Mouse (Mus musculus) hindbrain, postnatal 0 days (tissue): ENCODE data around the gene Pik3cb. TPM values are rescaled to one million over a fixed set of nuclear protein-coding genes. Genes with fewer than 3 reads are reported as not detected.

Experiments
- ATAC-seq: fragments of 200-750 bp; cut with Nextera tagmentation; 2 replicates; pipeline ENCODE4 v1.8.0; 2017; ENCODE audit warnings: mild to moderate bottlenecking, moderate TSS enrichment, moderate library complexity
- DNase-seq: peaks from one replicate; pipeline ENCODE4 v3.0.0-alpha.2; 2015; ENCODE audit warnings: low spot score
- H3K27ac ChIP-seq: fragments of 300-500 bp; sonication (generic); 2 replicates; pipeline ENCODE4 v1.5.1; 2014; ENCODE audit warnings: mild to moderate bottlenecking
- H3K27me3 ChIP-seq: fragments of 300-500 bp; sonication (generic); 2 replicates; pipeline ENCODE4 v1.6.1; 2014; ENCODE audit warnings: low read length, mixed read lengths; ENCODE audit not compliant: insufficient read depth
- H3K36me3 ChIP-seq: fragments of 300-500 bp; sonication (generic); 2 replicates; pipeline ENCODE4 v1.6.1; 2014; ENCODE audit warnings: low read length, mixed read lengths; ENCODE audit not compliant: insufficient read depth
- H3K4me1 ChIP-seq: fragments of 300-500 bp; sonication (generic); 2 replicates; pipeline ENCODE4 v1.6.1; 2014; ENCODE audit warnings: antibody characterized with exemption, low read length, mixed read lengths; ENCODE audit not compliant: insufficient read depth
- H3K4me2 ChIP-seq: fragments of 300-500 bp; sonication (generic); 2 replicates; pipeline ENCODE4 v1.6.1; 2014; ENCODE audit warnings: low read depth, mild to moderate bottlenecking, low read length, moderate library complexity, mixed read lengths
- H3K4me3 ChIP-seq: fragments of 300-500 bp; sonication (generic); 2 replicates; pipeline ENCODE4 v1.5.1; 2014; ENCODE audit warnings: low read length
- H3K9ac ChIP-seq: fragments of 300-500 bp; sonication (generic); replicated peaks from 2 replicates; pipeline ENCODE4 v1.6.1; 2014; ENCODE audit warnings: mild to moderate bottlenecking, low read length, moderate library complexity, mixed read lengths
- H3K9me3 ChIP-seq: fragments of 300-500 bp; sonication (generic); 2 replicates; pipeline ENCODE4 v1.6.1; 2016; ENCODE audit warnings: low read length, mixed read lengths
- CTCF ChIP-seq: IDR thresholded peaks from 2 replicates; pipeline ENCODE4 v1.5.1; 2016; ENCODE audit warnings: antibody characterized with exemption, control low read depth, low read depth
- WGBS: fragments of 180-500 bp; shearing (Covaris S2); extraction: QIAGEN DNeasy Blood & Tissue Kit; methylation state at CpG from one replicate; pipeline ENCODE4 v1.1.7; 2014; 5-methylcytosine and 5-hydroxymethylcytosine counted together
- polyA plus RNA-seq: library from polyadenylated mRNA; unstranded; fragments of >200 nt; fragmentation: Nextera tagmentation; extraction: Ambion mirVana; gene quantifications from 2 replicates; pipeline ENCODE4 v1.2.1, GENCODE M21; 2015
- total RNA-seq: library from RNA; depleted of rRNA; stranded (reverse); fragments of >200 nt; gene quantifications from 2 replicates; pipeline ENCODE4 v1.2.3, GENCODE M21; 2014

Pik3cb gene
- total and polyA plus RNA-seq, 2 experiments from 2014 or later = 3.5 to 4.9 TPM

GRCm38 (mm10) chr9:99065311-99065710, 75.1 kb downstream of the Pik3cb start:
- H3K27ac ChIP-seq = no peak overlapping the region
- ATAC-seq (no peak), DNase-seq (no peak)
- no peaks in the 10 kb centered on the region for H3K9me3 ChIP-seq
- 80% methylated on average over 5 of the region's 5 CpGs for WGBS
- no peaks in the 10 kb centered on the region for H3K27me3 ChIP-seq
- H3K36me3 ChIP-seq = peaks cover 22% of the 10 kb centered on the region; the same call in 1 of the 2 replicates
- H3K4me2 ChIP-seq = no peak overlapping the region
- TF ChIP-seq CTCF = no peak
- no peak overlapping the region for H3K4me3 ChIP-seq
- no peaks in the 10 kb centered on the region for H3K4me1 ChIP-seq
- no peak overlapping the region for H3K9ac ChIP-seq

DNA sequence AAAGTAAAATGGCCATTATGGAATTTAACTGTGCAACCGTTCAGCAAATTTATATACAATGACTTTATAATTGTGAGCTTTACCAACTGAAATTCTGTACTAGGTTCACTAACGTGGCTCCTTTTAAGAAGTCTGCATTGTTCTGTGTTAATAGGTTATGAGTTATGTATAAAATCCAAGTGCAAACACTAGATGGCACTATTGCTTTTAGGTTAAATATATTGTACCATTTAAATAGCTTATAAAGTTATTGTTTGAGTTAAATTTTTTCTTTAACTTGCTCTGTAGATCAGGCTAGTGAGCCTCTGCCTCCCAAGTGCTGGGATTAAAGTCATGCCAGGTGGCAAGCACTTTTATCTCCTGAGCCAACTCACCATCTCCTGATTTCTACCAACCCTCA, 76.2 kb downstream of the Pik3cb start:
- Histone ChIP-seq H3K27me3 (no peaks in the 10 kb centered on the region), H3K9ac (no peak overlapping the region), H3K4me3 (no peak overlapping the region), H3K4me1 (no peaks in the 10 kb centered on the region), H3K9me3 (no peaks in the 10 kb centered on the region), H3K36me3 (peaks cover 23% of the 10 kb centered on the region; the same call in 1 of the 2 replicates), H3K27ac (no peak overlapping the region), H3K4me2 (no peak overlapping the region)
- WGBS = 44% methylated on average over 2 of the region's 2 CpGs
- TF ChIP-seq CTCF = peak; percentile 57
- DNase-seq (peak; percentile 87), ATAC-seq (no peak)

DNA sequence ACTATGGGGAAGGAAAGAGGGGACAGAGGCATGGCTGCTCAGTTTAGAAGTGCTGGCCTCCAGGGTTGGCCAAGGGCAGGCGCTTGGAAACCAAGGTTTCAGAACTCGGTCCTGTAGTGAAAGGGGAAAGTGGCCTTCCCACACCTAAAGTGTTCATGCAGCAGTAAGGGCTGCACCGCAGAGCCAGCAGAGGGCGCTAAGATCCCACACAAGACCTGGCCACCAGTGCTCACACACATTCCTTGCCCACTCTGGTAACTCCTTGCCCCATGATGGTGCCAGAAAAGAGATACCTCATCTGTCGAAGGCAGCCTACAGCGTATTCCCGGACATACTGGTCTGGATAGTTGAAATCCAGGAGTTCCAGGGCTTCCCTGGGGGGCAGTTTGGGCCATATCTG, 77.9 kb downstream of the Pik3cb start:
- H3K4me3 ChIP-seq = no peak overlapping the region
- no peaks in the 10 kb centered on the region for H3K27me3 ChIP-seq
- H3K4me2 ChIP-seq = no peak overlapping the region
- 34% methylated on average over 7 of the region's 7 CpGs for WGBS
- TF ChIP-seq CTCF = peak; percentile 97
- no peaks in the 10 kb centered on the region for H3K4me1 ChIP-seq
- no peak overlapping the region for H3K27ac ChIP-seq
- ATAC-seq (peak; percentile 88), DNase-seq (peak; percentile 85)
- peaks cover 30% of the 10 kb centered on the region; the same call in 1 of the 2 replicates for H3K36me3 ChIP-seq
- no peak overlapping the region for H3K9ac ChIP-seq
- H3K9me3 ChIP-seq = no peaks in the 10 kb centered on the region

GRCm38 (mm10) chr9:99057751-99058150, 82.7 kb downstream of the Pik3cb start:
- Histone ChIP-seq H3K27me3 (no peaks in the 10 kb centered on the region), H3K27ac (no peak overlapping the region), H3K4me1 (no peaks in the 10 kb centered on the region), H3K36me3 (peaks cover 17% of the 10 kb centered on the region; the same call in 1 of the 2 replicates), H3K9me3 (no peaks in the 10 kb centered on the region), H3K4me3 (no peak overlapping the region), H3K4me2 (no peak overlapping the region), H3K9ac (no peak overlapping the region)
- no peak for TF ChIP-seq CTCF
- no peak for ATAC-seq
- WGBS = 70% methylated on average over 3 of the region's 3 CpGs
- no peak for DNase-seq

GRCm38 (mm10) chr9:99049760-99050159, 90.7 kb downstream of the Pik3cb start:
- WGBS = 74% methylated on average over 6 of the region's 6 CpGs

GRCm38 (mm10) chr9:99048724-99049250, 91.6 kb downstream of the Pik3cb start:
- no peak overlapping the region for H3K27ac ChIP-seq
- no peak for ATAC-seq
- DNase-seq = peak; percentile 62
- WGBS = 65% methylated on average over 1 of the region's 1 CpGs
- no peaks in the 10 kb centered on the region for H3K9me3 ChIP-seq
- H3K27me3 ChIP-seq = no peaks in the 10 kb centered on the region
- H3K9ac ChIP-seq = no peak overlapping the region
- no peak overlapping the region for H3K4me2 ChIP-seq
- H3K4me1 ChIP-seq = no peaks in the 10 kb centered on the region
- no peak for TF ChIP-seq CTCF
- no peak overlapping the region for H3K4me3 ChIP-seq
- H3K36me3 ChIP-seq = no peaks in the 10 kb centered on the region; the same call in 1 of the 2 replicates

More at GRCm38 (mm10) chr9:99049760-99050159, 90.7 kb downstream of the Pik3cb start:
- no peak overlapping the region for H3K4me2 ChIP-seq
- no peak overlapping the region for H3K27ac ChIP-seq
- H3K36me3 ChIP-seq = no peaks in the 10 kb centered on the region; the same call in 1 of the 2 replicates
- H3K4me1 ChIP-seq = no peaks in the 10 kb centered on the region
- H3K4me3 ChIP-seq = no peak overlapping the region
- no peak for ATAC-seq
- no peak overlapping the region for H3K9ac ChIP-seq
- no peak for DNase-seq
- no peak for TF ChIP-seq CTCF
- H3K9me3 ChIP-seq = no peaks in the 10 kb centered on the region
- no peaks in the 10 kb centered on the region for H3K27me3 ChIP-seq

- ATAC-seq (no peak; the same call in 1 of the 2 replicates), DNase-seq (peak; percentile 36)
- H3K4me3 ChIP-seq = no peak overlapping the region
- H3K36me3 ChIP-seq = peaks cover 4% of the 10 kb centered on the region; the same call in 1 of the 2 replicates
- no peaks in the 10 kb centered on the region for H3K9me3 ChIP-seq
- WGBS = 69% methylated on average over 8 of the region's 8 CpGs
- no peak overlapping the region for H3K9ac ChIP-seq
- H3K27me3 ChIP-seq = no peaks in the 10 kb centered on the region
- no peak overlapping the region for H3K4me2 ChIP-seq
- no peak for TF ChIP-seq CTCF
- no peaks in the 10 kb centered on the region for H3K4me1 ChIP-seq
- H3K27ac ChIP-seq = no peak overlapping the region
These were observed 95.7 kb downstream of the Pik3cb start for GRCm38 (mm10) chr9:99044761-99045160.
